Mouse (Mus musculus) retina, embryonic 14.5 days (tissue): ENCODE data around the gene 9530002B09Rik.

ENCODE experiments used
- DNase-seq: peaks from one replicate; pipeline ENCODE4 v3.0.0-alpha.2; 2015; ENCODE audit warnings: low spot score

The 9530002B09Rik gene

DNA sequence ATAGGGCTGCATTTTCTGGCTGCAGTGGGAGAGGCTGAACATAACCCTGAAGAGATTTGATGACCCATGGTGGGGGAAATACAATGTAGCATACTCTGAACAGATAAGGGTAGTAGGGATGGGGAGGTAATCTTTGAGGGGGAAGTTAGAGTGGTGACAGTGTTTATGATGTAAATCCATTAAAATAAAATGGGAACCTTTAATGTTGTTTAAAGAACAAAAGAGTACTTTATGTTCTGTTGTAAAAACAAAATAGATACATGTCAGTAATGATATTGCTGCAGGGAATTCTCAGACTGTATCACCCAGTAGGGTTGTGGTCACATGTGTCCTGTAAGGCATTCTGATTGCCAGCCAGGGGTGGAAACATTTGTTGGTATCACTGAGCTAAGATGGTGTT is at the start of gene 9530002B09Rik:
9530002B09Rik (plus strand) TSS at position 301 of the 400 bp plus-strand sequence.
- no peak for DNase-seq
